Mouse (Mus musculus) CD4-positive helper T cell, adult 2 months (primary cell): ENCODE results near the gene Rtn4.
A peak's percentile ranks its signal among the peaks of the same experiment; 100 is the strongest.
"Not testable (repeated sequence)": the region's sequence is repeated elsewhere in the genome, so short reads cannot be mapped to it uniquely, and the experiment has no call there.

Experiments
- DNase-seq: peaks from one replicate; pipeline ENCODE4 v3.0.0-alpha.2; 2012; ENCODE audit warnings: low read depth, missing footprints, low spot score

Gene Rtn4

GRCm38 (mm10) chr11:29692683-29693272 is at the start of gene Rtn4:
TSS of gene Rtn4 (plus strand) at chr11:29692947.
- peak; percentile 99 for DNase-seq

GRCm38 (mm10) chr11:29644421-29644820 is 48.3 kb upstream of the Rtn4 start:
- no peak for DNase-seq

- no peak for DNase-seq
Measured at GRCm38 (mm10) chr11:29645411-29646066, 47.2 kb upstream of the Rtn4 start.

GRCm38 (mm10) chr11:29647568-29648319 is 45.0 kb upstream of the Rtn4 start:
- peak; percentile 11 for DNase-seq

- DNase-seq: not testable (repeated sequence)
Measured at GRCm38 (mm10) chr11:29655381-29655780, 37.4 kb upstream of the Rtn4 start.

- no peak for DNase-seq
Measured at GRCm38 (mm10) chr11:29660740-29661139, 32.0 kb upstream of the Rtn4 start.

GRCm38 (mm10) chr11:29667634-29668033 is 25.1 kb upstream of the Rtn4 start:
- no peak for DNase-seq

GRCm38 (mm10) chr11:29669706-29670105 is 23.0 kb upstream of the Rtn4 start:
- DNase-seq: no peak

GRCm38 (mm10) chr11:29673359-29673758 is 19.4 kb upstream of the Rtn4 start:
- peak; percentile 5 for DNase-seq

GRCm38 (mm10) chr11:29676718-29677117 is 16.0 kb upstream of the Rtn4 start:
- peak; percentile 33 for DNase-seq

- DNase-seq: no peak
Measured at GRCm38 (mm10) chr11:29679942-29680341, 12.8 kb upstream of the Rtn4 start.

GRCm38 (mm10) chr11:29680771-29681170 is 12.0 kb upstream of the Rtn4 start:
- no peak for DNase-seq

- DNase-seq: no peak
Measured at GRCm38 (mm10) chr11:29684272-29684671, 8.5 kb upstream of the Rtn4 start.

- DNase-seq: no peak
Measured at GRCm38 (mm10) chr11:29686176-29686575, 6.6 kb upstream of the Rtn4 start.

- no peak for DNase-seq
Measured at GRCm38 (mm10) chr11:29691556-29691955, 1.2 kb upstream of the Rtn4 start.

GRCm38 (mm10) chr11:29692111-29692682 is 550 bp upstream of the Rtn4 start:
- DNase-seq: no peak

GRCm38 (mm10) chr11:29693576-29694410 is 1.0 kb downstream of the Rtn4 start:
- DNase-seq: peak; percentile 91

GRCm38 (mm10) chr11:29694754-29695153 is 2.0 kb downstream of the Rtn4 start:
- DNase-seq: no peak

- DNase-seq: no peak
Measured at GRCm38 (mm10) chr11:29702721-29703120, 10.0 kb downstream of the Rtn4 start.

- DNase-seq: no peak
Measured at GRCm38 (mm10) chr11:29705263-29705662, 12.5 kb downstream of the Rtn4 start.

- DNase-seq: no peak
Measured at GRCm38 (mm10) chr11:29706845-29707244, 14.1 kb downstream of the Rtn4 start.
